Mouse (Mus musculus): ENCODE measurements around the gene Eif3g. TPM values are rescaled to one million over a fixed set of nuclear protein-coding genes. Genes with fewer than 3 reads are reported as not detected.
A peak's percentile ranks its signal among the peaks of the same experiment; 100 is the strongest.

Gene Eif3g
- total RNA-seq, 2 experiments from 2014 or later: 93.5 to 99.7 TPM

- DNase-seq: no peak
- intact Hi-C loops (cut with DNase I): no loop called here
Observed at GRCm38 (mm10) chr9:20889185-20890141, 9.0 kb downstream of the Eif3g start.

DNA sequence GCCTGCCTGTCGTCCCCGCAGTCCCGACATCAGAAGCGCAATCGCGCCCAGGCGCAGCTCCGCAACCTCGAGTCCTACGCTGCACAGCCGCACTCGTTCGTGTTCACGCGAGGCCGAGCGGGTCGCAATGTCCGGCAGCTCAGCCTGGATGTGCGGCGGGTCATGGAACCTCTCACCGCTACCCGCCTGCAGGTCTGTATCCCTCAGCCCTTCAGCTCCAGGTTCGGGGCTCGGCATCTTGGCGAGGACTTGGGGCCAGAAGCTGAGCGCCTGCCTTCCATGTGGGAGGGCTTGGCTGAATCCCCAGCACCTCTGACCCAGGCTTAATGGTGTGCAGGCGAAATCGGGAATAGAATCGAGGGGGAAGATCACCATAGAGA is 10.0 kb downstream of the Eif3g start:
- no peak for DNase-seq
- intact Hi-C loops (cut with DNase I): no loop called here

- intact Hi-C loops (cut with DNase I): no loop called here
- DNase-seq: peak; percentile 93 to 96
Observed at GRCm38 (mm10) chr9:20887704-20888385, 10.6 kb downstream of the Eif3g start, which contains the start of gene Ppan. Gene Ppan (plus strand): TSS chr9:20888175.

GRCm38 (mm10) chr9:20887191-20887590 is 11.2 kb downstream of the Eif3g start:
- intact Hi-C loops (cut with DNase I): no loop called here
- DNase-seq: no peak

DNA sequence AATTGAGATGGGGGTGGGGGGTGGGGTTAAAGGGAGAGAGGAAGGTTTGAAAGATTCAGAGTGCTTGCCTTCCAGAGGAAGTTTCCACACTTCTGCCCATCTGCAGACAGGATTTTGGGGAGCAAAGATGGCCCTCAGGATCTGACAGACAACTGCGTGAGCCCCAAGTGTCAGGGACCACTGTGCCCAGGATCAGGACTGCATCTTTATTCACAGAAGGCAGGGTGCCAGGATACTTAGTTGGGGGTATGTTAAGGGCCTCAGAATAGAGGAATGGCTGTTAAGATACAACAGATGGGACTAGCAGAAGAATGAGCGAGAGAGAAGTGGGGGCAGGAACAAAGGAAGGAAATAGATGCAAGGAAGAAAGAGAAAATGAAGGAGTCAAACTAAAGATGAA is 11.9 kb downstream of the Eif3g start:
- intact Hi-C loops (cut with DNase I): no loop called here
- no peak for DNase-seq

DNA sequence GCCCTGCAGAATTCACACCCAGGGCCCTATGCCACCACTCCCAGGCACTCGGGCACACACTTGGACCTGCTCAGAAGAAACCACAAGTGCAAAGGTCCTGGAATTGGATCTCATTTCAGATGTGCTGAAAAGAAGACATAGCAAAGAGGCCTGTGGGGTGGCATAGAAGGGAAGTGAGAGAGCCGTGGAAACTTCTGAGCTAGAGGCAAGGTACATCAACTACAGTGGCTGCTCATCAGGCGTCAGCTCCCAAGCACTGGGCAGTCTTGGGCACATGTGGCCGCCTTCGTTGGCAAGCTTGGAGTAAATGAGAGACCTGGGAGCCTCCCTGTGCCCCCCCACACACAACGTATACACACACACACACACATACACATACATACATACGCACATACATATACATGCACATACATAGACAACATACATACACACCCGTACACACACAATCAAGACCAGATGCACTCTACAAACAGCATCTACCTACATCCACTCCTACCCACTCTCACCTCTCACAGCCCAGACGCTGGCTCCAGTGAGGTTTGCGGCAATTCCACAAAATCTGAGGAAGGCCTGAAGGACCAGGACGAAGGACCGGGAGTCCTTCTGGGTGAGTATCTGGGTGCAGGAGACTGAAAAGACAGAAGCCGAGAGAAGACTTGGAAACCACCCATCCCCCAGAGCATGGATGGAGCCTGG is 19.2 kb downstream of the Eif3g start, which contains the start of gene Angptl6:
Gene Angptl6, minus strand, starts transcription at position 631 of the 696 bp plus-strand sequence.
- no peak for DNase-seq
- intact Hi-C loops (cut with DNase I): no loop called here

DNA sequence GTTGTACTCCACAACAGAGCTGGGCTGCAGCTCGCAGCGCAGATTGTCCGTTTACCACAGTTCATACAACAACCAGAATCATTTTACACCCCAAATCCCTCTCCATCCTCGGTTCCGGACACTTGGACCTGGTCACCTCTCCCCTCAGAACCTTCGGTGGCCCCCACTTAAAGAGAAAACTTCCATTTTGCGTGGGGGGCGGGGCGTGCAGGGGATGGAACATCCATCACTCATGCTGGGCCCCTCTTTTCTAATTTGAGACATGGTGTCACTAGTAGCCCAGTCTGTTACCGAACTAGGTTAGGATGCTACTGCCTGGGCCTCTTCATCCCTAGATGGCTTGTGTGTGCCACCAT is 19.7 kb downstream of the Eif3g start:
- DNase-seq: peak in 1 of 2 experiments; percentile 37
- intact Hi-C loops (cut with DNase I): no loop called here

GRCm38 (mm10) chr9:20878041-20878709 is 20.2 kb downstream of the Eif3g start:
- intact Hi-C loops (cut with DNase I): no loop called here

DNA sequence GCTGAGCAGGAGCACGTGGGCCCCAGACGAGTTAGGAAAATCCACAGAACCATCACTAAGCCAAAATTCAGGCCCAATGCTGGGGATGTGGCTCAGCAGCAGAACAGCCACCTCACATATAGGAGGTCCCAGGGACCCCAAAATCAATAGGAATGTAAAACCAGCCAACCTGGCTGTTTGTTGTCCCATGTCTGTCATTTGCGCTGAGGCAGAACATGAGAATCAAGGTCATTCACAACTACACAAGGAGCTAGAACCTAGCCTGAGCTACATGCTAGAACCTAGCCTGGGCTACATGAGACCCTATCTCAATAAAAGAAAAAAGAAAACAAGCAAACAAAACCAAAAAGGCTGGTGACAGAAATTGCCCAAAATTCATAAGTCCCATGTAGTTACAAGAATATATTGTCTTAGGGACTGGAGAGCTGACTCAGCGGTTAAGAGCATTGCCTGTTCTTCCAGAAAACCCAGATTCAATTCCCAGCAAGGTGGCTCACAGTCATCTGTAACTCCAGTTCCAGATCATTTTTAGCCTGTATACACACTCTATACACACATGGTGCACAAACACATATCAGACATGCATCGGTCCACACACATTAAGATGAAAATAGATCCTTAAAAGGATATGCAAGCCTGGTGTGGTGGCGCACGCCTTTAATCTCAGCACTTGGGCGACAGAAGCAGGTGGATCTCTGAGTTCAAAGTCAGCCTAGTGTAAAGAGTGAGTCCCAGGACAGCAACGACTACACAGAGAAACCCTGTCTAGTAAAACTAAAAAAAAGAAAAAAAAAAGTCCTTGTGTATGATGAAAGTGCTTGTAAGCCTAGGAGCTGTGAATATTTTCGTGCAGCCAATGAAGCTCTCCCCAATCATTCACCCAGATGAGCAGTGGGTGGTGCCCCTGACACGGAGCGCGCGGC is 21.0 kb downstream of the Eif3g start:
- DNase-seq: no peak
- intact Hi-C loops (cut with DNase I): no loop called here

More at GRCm38 (mm10) chr9:20878041-20878709, 20.2 kb downstream of the Eif3g start:
- DNase-seq: peak; percentile 100

GRCm38 (mm10) chr9:20876318-20877117 is 21.9 kb downstream of the Eif3g start:
- intact Hi-C loops (cut with DNase I): no loop called here
- no peak for DNase-seq

DNA sequence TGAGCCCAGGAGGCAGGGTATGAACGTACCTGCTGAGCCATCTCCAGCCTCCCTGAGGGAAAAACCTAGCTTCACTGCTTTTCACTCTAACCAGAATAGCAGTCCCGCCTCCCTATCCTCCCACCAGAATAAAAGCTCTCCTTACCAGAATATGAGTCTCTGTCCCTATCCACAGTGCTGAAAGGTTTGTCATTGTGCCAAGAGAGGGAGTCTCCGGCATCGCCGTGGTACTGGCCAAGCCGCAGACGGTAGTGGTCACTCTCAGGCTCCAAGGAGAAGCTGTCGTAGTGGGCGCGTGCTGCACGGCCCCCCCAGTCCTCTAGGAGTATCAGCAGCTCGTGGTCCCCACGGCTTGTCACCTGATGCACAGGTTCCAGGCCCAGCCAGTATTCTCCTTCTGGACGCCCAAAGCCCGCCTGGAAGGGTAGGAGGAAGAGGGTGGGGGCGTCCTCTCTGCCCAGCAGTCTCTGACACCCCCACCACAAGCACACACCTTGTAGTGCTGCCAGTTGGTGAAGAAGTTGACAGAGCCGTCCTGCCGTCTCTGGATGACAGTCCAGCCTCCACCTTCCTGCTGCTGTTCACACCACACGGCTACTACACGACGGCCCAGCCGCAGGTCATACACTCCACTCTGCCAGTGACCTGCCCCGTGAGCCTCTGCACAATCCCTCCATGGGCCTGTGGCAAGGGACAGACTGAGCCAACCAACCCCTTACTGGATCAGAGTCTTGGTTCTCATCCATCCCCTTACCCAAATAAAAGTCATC is 23.2 kb downstream of the Eif3g start:
- intact Hi-C loops (cut with DNase I): no loop called here
- peak in 1 of 2 experiments; percentile 29 for DNase-seq

DNA sequence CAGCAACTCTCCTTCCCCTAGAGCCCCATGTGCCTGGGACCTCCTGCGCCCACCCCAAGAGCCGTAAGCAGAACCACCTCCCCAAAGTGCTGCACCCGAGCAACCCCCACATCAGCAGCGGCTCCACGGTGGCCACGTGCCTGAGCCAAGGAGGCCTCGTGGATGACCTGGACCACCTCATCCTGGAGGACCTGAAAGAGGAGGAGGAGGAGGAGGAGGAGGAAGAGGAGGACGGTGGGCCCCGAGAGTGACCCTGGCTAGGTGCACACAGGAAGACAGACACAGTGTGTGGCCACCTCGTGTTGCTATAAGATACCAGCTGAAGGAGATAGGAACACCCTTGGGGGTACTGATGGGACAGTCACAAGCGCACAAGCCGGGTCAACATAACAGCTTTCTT is 24.9 kb downstream of the Eif3g start:
- intact Hi-C loops (cut with DNase I): no loop called here
- DNase-seq: no peak

DNA sequence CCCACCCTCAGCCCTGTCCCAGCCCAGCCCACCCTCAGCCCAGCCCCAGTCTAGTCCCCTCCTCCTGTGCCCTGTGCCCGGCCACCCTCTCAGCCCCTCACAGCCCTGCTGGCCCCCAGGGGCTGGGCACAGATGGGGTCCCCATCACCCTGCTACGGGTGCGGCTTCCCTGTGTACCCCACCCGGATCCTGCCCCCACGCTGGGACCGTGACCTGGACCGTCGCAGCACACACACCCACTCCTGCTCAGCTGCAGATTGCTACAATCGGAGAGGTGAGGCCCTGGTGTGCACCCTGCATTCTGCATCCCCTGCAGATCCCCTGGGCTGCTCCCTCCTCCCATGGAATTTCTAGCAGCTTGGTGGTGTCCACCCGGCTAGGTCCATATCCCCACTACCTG is 25.4 kb downstream of the Eif3g start:
- intact Hi-C loops (cut with DNase I): no loop called here
- no peak for DNase-seq

GRCm38 (mm10) chr9:20870211-20871173 is 27.9 kb downstream of the Eif3g start:
- intact Hi-C loops (cut with DNase I): no loop called here
- DNase-seq: no peak

DNA sequence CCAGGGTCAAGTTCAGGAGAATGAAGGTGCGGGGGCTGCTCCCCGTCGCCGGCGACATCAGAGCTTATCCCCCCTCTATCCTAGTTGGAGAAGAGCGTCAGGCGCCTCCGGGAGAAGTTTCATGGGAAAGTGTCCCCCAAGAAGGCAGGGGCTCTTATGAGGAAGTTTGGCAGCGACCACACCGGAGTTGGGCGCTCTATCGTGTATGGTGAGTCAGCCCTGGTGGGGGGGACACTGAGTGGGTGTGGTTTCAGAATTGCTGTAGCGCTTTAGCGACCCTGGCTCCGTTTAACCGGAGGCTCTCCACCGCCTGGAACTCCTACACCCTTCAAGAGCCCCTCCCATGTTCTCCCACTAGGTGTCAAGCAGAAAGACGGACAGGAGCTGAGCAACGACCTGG is 29.2 kb downstream of the Eif3g start:
- DNase-seq: no peak
- intact Hi-C loops (cut with DNase I): no loop called here

DNA sequence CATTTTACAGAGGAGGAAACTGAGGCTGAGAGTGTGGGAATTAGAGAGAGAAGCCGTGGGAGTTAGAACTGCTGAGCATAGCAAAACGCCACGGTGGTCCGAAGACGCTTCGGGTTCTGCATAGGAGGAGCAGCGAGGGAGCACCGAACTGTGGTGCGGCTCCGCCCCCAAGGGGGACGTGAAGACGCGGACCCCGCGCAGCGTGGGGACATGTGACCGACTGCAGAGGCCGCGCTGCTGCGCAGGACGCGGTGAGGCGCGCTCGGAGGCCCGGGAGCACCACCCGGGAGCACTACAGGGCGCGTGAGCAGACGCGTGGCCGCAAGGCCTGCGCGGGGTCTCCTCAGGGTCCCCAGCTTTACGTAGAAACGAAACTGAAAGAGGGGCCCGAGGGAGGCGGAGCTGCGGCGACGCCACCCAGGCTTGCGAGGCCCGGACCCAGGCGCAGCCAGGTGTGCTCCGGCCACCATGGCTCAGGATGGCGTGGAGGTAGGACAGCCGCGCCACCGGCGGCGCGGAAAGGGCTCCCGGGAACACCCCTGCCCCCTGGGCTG is 29.9 kb downstream of the Eif3g start, which contains the start of gene A230050P20Rik:
Gene A230050P20Rik, plus strand, starts transcription at position 195 of the 554 bp plus-strand sequence.
- intact Hi-C loops (cut with DNase I): no loop called here
- DNase-seq: peak; percentile 66 to 67
